Mouse (Mus musculus) layer of hippocampus, postnatal 36 days (tissue): ENCODE data around the gene Tulp2. TPM values are rescaled to one million over a fixed set of nuclear protein-coding genes. Genes with fewer than 3 reads are reported as not detected.
"Not testable (repeated sequence)": the region's sequence is repeated elsewhere in the genome, so short reads cannot be mapped to it uniquely, and the experiment has no call there.

ENCODE experiments used
- DNase-seq, 2 experiments: peaks; one replicate each; pipeline ENCODE4 v3.0.0; 2022
- total RNA-seq, 2 experiments: library from RNA; stranded (reverse); gene quantifications; 2 replicates each; pipeline ENCODE4 v1.2.3; 2021

Tulp2 gene
- total RNA-seq, 2 experiments from 2014 or later, result not detected

- peak in 1 of 2 experiments; percentile 17 for DNase-seq
Observed at GRCm38 (mm10) chr7:45460377-45460776, 21.3 kb upstream of the Tulp2 start.

- DNase-seq, result no peak
Observed at GRCm38 (mm10) chr7:45460860-45461314, 20.8 kb upstream of the Tulp2 start.

GRCm38 (mm10) chr7:45461326-45461725 lies 20.4 kb upstream of the Tulp2 start:
- DNase-seq, result no peak

- DNase-seq, result no peak
Observed at GRCm38 (mm10) chr7:45461781-45462180, 19.9 kb upstream of the Tulp2 start.

- no peak for DNase-seq
Observed at GRCm38 (mm10) chr7:45462325-45462724, 19.4 kb upstream of the Tulp2 start.

GRCm38 (mm10) chr7:45462868-45463267 lies 18.8 kb upstream of the Tulp2 start:
- DNase-seq, result not testable (repeated sequence)

- no peak for DNase-seq
Observed at GRCm38 (mm10) chr7:45463987-45464778, 17.5 kb upstream of the Tulp2 start.

- DNase-seq, result no peak
Observed at GRCm38 (mm10) chr7:45465112-45465511, 16.6 kb upstream of the Tulp2 start.

GRCm38 (mm10) chr7:45465549-45465948 lies 16.1 kb upstream of the Tulp2 start:
- DNase-seq, result peak in 1 of 2 experiments; percentile 28

GRCm38 (mm10) chr7:45466283-45467089 lies 15.2 kb upstream of the Tulp2 start, which contains the start of gene Bax:
TSS of gene Bax (minus strand) at chr7:45466898.
- peak; percentile 93 to 95 for DNase-seq

- DNase-seq, result no peak
Observed at GRCm38 (mm10) chr7:45467090-45467670, 14.5 kb upstream of the Tulp2 start.

- DNase-seq, result peak in 1 of 2 experiments; percentile 54
Observed at GRCm38 (mm10) chr7:45470869-45471268, 10.8 kb upstream of the Tulp2 start.

- no peak for DNase-seq
Observed at GRCm38 (mm10) chr7:45475291-45475969, 6.2 kb upstream of the Tulp2 start.

GRCm38 (mm10) chr7:45476453-45476852 lies 5.2 kb upstream of the Tulp2 start:
- no peak for DNase-seq

- peak in 1 of 2 experiments; percentile 47 for DNase-seq
Observed at GRCm38 (mm10) chr7:45477003-45477402, 4.7 kb upstream of the Tulp2 start.

GRCm38 (mm10) chr7:45478774-45479173 lies 2.9 kb upstream of the Tulp2 start:
- DNase-seq, result no peak

GRCm38 (mm10) chr7:45480310-45480709 lies 1.4 kb upstream of the Tulp2 start:
- not testable (repeated sequence) for DNase-seq

- no peak for DNase-seq
Observed at GRCm38 (mm10) chr7:45482166-45482565, 489 bp downstream of the Tulp2 start.

GRCm38 (mm10) chr7:45484985-45485384 lies 3.3 kb downstream of the Tulp2 start:
- not testable (repeated sequence) for DNase-seq

- DNase-seq, result no peak
Observed at GRCm38 (mm10) chr7:45486158-45486557, 4.5 kb downstream of the Tulp2 start.

GRCm38 (mm10) chr7:45486761-45487415 lies 5.2 kb downstream of the Tulp2 start, which contains the start of gene Gm45808:
TSS of gene Gm45808 (minus strand) at chr7:45486811.
- DNase-seq, result no peak

GRCm38 (mm10) chr7:45487861-45488292 lies 6.2 kb downstream of the Tulp2 start:
- DNase-seq, result no peak
